Mouse (Mus musculus) kidney, postnatal 36 days (tissue): ENCODE measurements around the gene Aspscr1.

Experiments
- DNase-seq, 2 experiments: peaks; one replicate each; pipeline ENCODE4 v3.0.0; 2021 to 2022; ENCODE audit warnings: mixed read lengths in 2 of 2

Gene Aspscr1

GRCm38 (mm10) chr11:120715131-120715530 lies 42.4 kb downstream of the Aspscr1 start:
- no peak for DNase-seq

GRCm38 (mm10) chr11:120719242-120719641 lies 46.5 kb downstream of the Aspscr1 start:
- DNase-seq = no peak

GRCm38 (mm10) chr11:120719841-120720376 lies 47.1 kb downstream of the Aspscr1 start:
- no peak for DNase-seq

GRCm38 (mm10) chr11:120720450-120720849 lies 47.7 kb downstream of the Aspscr1 start:
- peak; percentile 87 to 96 for DNase-seq

- peak; percentile 52 to 85 for DNase-seq
Observed at GRCm38 (mm10) chr11:120721124-120722066, 48.6 kb downstream of the Aspscr1 start, which contains the start of gene Rac3. Gene Rac3, plus strand, starts transcription at chr11:120721470.

- DNase-seq = no peak
Observed at GRCm38 (mm10) chr11:120722067-120722630, 49.4 kb downstream of the Aspscr1 start.

GRCm38 (mm10) chr11:120722761-120723382 lies 50.1 kb downstream of the Aspscr1 start:
- DNase-seq = peak; percentile 71 to 77

- peak in 1 of 2 experiments; percentile 41 for DNase-seq
Observed at GRCm38 (mm10) chr11:120723509-120723908, 50.7 kb downstream of the Aspscr1 start.

GRCm38 (mm10) chr11:120726243-120727168 lies 53.7 kb downstream of the Aspscr1 start:
- peak; percentile 58 to 82 for DNase-seq

- peak; percentile 96 to 98 for DNase-seq
Observed at GRCm38 (mm10) chr11:120727169-120727527, 54.4 kb downstream of the Aspscr1 start, which contains the start of gene Dcxr. Gene Dcxr, minus strand, starts transcription at chr11:120727281.

- DNase-seq = no peak
Observed at GRCm38 (mm10) chr11:120727564-120727963, 54.8 kb downstream of the Aspscr1 start.

GRCm38 (mm10) chr11:120728530-120729240 lies 55.9 kb downstream of the Aspscr1 start:
- DNase-seq = no peak

- peak; percentile 58 to 76 for DNase-seq
Observed at GRCm38 (mm10) chr11:120729432-120730050, 56.8 kb downstream of the Aspscr1 start.

- DNase-seq = no peak
Observed at GRCm38 (mm10) chr11:120730331-120730870, 57.6 kb downstream of the Aspscr1 start.

- DNase-seq = no peak
Observed at GRCm38 (mm10) chr11:120731395-120731794, 58.6 kb downstream of the Aspscr1 start.

- peak; percentile 40 to 46 for DNase-seq
Observed at GRCm38 (mm10) chr11:120731858-120732680, 59.3 kb downstream of the Aspscr1 start, which contains the start of gene Cbr2. Gene Cbr2, minus strand, starts transcription at chr11:120732114.

- peak; percentile 66 to 79 for DNase-seq
Observed at GRCm38 (mm10) chr11:120733521-120733920, 60.7 kb downstream of the Aspscr1 start.

GRCm38 (mm10) chr11:120736424-120736823 lies 63.7 kb downstream of the Aspscr1 start:
- no peak for DNase-seq

GRCm38 (mm10) chr11:120740981-120741380 lies 68.2 kb downstream of the Aspscr1 start:
- DNase-seq = no peak
